Mouse (Mus musculus) yolk sac, embryonic 10.5 days (tissue): Measurements from ENCODE around the gene Tgtp2.
"Not testable (repeated sequence)": the region's sequence is repeated elsewhere in the genome, so short reads cannot be mapped to it uniquely, and the experiment has no call there.

ENCODE experiments used
- DNase-seq: peaks from one replicate; pipeline ENCODE4 v3.0.0-alpha.2; 2017; ENCODE audit warnings: low spot score

The Tgtp2 gene

DNA sequence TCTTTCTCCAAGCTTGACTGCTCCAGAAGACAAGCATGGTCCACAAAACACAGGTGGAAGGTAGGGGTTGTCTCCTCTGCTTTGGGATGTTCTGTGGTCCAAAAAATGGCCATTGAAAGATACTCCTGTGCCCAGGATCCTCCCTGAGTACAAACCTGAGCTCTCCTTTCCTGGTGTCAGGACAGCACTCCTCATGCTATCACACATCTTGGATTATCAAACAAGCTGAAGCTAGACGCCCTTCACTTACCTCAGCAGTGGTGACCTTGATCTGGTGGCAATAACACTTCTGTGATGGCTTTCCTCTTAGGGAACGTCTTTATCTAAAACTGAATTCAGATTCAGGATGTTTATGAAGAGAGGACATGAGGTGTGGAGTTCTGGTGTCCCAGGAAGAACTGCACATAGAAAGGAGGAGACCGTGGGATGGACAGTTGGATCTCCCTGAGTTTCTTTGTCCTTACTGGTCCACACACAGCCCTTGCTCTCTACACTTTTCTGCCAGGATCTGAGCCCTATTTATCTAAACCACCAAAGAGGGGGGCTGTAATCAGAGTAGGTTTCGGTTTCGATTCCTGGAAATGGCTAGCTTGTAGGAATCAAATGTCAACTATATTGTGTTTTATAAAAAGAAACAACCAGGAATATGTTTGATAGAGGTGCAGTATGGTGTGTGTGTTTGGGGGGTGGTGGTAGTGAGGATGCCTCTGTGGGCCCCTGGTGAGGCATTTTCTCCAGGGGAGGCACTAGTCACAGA, at the start of gene Tgtp2:
Gene Tgtp2, minus strand, starts transcription at position 494 of the 757 bp plus-strand sequence.
- not testable (repeated sequence) for DNase-seq

DNA sequence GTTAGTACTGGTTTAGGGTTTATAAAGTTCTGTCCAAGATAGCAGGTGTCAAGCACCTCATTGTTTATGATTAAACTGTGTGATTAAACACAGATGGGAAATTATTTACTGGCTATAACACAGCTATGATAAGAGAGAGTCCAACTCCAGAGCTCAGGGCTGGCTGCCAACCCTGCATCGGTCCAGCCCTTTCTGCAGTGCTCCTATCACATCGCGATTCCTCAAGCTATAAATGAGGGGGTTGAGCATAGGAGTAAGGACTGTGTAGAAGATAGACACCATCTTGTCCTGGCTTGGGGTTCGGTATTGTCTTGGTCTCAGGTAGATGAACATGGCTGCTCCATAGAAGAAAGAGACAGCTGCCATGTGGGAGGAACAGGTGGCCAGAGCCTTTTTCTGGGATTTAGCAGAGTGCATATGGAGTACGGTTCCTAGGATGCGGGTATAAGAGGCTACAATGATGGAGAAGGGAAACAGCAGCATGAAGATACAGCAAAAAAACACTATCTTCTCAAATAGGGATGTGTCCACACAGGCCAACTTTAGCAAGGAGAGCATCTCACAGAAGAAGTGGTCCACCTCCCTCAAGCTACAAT, 48.7 kb upstream of the Tgtp2 start:
- no peak for DNase-seq

DNA sequence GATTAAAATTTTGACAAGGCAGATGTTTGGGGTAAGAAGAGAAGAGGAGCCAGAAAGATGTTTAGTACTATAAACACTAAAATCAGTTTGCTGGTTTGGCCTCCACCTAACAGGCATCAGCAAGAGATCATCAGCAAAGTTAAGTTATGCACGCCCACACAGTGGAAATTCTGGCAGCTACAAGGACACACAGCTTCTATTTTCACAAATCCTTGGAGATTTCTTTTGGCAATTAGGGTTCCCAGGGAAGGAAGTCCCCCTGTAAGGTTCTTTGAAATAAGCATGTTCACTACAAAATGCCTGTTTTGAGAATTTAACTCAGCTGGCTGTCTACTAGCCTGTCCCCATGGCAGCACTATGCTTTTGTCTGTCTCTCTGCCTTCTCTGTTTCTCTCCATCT, 47.0 kb upstream of the Tgtp2 start:
- no peak for DNase-seq

DNA sequence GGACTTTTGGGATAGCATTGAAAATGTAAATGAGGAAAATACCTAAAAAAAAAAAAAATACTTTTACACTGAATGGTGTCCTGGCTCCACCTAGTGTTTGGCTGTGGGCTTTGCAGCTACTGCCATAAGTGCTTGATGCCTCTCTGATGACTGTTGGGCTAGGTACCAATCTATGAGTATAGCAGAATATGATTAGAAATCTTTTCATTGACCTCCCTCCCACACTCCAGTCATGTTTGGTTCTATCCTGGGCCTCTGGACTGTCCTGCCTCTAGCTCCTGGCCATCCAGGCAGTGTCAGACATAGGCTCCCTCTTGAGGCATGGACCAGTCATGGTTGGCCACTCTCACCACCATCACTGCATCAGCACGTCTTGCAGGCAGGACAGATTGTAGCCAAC, 44.8 kb upstream of the Tgtp2 start:
- no peak for DNase-seq

DNA sequence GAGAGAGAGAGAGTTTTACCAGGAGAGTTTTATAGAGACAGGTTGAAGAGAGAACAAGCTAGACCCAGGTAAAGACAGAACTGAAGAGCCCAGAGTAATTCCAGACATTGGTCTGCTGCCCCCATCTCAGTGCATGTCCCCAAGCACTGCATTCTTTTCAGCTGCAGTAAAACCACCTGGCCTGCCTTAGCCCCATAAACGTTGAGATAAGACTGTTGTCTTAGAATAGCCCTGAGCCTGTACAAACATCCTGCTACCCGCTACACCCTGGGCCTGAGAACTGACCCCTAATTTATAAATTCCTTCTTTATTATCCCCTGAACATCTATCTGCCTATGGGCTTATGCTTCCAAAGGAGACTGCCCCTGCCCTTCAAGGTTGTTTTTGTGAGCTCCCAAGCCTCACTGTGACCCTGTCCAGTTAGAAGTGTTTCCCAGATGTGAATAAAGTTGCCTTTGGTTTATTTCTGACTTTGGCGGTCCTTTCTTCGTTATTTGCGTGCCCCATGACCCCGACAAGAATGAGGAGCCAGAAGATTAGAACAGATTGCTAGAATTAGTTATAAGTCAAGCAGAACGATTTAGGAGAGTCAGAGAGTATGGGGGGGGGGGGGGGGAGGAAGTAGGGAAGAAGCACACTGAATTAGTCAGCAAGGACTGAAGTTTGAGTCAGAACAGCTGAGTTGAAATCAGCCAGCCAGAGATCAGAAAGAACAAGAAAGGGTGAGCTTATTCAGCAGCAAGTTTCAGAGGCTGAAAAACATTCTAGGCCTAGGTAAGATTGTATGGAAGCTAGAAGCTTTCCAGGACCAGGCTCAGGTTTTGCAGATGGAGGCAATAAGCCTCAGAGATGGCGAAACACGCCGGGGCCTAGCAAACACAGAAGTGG, 43.9 kb upstream of the Tgtp2 start:
- no peak for DNase-seq

DNA sequence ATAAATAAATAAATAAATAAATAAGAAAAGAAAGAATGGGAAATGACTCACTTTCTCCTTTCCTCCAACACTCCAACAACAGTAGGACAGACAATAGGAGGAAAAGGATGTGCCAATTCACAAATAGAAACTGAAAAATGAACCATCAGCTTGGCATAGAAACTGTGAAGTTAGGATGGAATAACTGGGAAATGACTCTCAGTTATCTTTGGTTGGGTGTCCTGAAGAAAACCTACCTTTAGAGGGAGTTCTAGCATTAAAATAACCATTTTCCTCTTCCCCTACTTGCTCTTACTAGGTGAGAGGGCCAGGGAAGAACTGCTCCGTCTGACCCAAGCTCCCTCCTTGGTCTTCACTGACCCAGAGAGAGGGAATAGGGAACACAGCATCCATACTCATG, 41.7 kb upstream of the Tgtp2 start:
- no peak for DNase-seq

DNA sequence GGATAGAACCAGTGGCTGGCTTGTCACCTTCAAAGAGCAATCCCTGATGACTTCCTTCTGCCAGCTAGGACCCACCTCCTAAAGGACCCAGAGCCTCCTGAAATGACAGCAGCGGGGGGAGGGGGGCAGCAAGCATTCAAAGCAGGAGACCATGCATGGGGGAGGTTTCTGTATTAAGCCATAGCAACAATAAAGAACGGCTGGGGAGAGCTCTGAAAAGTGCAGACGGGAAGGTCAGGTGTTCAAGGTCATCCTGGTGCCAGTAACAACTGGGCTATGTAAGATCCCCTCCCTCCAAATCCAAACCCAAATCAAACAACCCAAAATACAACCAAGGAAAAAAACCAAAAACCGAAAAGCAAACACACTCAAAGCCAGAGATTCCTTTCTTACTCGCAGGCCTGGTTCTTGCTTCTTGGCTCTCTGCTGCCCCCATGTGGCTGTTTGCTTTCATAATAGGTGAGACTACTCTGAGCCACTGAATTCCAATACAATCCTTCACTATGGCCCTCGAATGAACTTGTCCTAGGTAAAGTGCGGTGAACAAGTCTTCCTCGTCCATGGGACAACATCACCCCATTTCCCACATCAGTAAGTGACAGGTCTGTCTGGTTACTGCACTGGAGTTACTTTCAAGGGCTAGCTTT, 39.2 kb upstream of the Tgtp2 start:
- DNase-seq, result peak; percentile 77

DNA sequence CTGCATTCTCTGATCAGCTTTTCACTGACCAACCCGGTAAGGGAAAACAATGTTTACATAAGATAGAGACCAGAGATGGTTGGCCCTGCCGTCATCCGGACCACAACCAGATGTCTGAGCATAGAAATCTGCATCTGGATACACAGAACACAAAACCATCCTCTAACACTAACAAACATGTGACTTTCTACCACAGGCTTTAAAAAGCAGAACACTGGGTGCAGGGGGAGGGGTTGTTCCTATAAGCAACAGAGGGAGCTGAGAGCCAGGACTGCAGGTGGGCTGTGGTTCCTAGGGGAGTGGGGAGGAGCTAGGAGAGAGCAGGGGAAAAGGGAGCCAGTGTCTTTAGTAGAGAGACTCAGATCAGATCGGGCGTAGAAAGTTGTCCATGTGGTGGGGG, 37.5 kb upstream of the Tgtp2 start:
- peak; percentile 30 for DNase-seq

DNA sequence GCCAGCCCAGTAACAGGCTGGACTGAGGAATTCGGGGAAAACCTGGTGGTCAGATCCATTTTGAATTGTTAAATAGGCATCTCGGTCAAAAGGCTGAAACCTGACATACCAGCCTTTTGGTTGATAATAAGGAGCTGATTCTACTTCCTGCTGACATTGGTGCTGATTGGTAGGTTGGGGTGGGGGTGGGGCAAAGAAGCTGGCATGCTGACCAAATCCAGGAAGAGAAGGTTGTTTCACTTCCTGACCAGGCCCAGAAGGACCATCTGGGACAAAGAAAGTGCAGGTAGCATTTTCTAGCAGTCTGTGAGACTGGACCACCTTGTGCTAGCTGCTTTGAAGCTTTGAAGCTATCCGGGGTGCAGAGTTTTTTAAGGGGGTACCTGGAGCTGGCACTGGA, 36.4 kb upstream of the Tgtp2 start:
- DNase-seq, result no peak

DNA sequence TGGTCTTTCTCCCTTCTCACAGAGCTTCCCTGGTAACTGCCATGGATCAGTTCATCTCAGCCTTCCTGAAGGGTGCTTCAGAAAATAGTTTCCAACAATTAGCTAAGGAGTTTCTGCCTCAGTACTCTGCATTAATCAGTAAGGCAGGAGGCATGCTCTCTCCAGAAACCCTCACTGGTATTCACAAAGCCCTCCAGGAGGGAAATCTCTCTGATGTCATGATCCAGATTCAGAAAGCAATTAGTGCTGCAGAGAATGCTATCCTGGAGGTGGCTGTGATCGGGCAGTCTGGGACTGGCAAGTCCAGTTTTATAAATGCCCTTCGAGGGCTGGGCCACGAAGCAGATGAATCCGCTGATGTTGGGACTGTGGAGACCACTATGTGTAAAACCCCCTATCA, 31.4 kb upstream of the Tgtp2 start:
- no peak for DNase-seq

DNA sequence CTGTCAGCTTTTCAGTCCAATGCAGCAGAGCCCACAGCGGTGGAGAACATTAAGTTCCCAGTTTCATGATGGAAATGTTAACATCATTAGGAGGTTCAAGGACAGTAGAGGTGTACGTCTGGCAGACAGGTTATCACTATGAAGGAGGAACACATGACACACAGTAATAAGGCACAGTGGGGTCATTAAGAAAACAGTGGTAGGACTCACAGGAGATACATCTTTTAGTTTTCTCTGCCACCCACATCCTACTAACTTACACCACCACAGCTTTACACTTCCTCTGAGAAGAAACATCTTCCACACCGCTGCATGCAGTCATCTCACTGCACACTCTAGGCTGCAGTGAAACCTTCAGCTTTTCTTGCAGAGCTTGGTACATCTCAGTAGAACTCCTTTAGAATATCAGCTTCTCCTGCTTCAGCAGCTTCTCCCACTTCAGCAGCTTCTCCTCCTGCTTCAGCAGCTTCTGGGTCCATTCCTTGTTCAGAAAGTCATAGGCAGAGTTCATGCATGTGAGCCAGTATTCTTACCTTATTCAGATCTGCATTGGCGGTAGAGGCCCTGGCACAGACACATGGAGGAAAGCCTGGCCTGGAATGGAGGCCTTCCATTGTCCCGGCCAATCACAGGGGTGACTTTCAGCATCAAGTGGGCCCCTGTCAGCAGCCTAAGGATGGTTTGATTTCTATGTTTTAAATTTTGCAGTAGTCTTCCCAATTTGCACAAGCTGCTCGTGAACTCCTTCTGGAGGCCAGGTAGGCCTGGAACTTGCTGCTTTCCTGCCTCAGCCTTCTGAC, 30.1 kb upstream of the Tgtp2 start:
- no peak for DNase-seq

DNA sequence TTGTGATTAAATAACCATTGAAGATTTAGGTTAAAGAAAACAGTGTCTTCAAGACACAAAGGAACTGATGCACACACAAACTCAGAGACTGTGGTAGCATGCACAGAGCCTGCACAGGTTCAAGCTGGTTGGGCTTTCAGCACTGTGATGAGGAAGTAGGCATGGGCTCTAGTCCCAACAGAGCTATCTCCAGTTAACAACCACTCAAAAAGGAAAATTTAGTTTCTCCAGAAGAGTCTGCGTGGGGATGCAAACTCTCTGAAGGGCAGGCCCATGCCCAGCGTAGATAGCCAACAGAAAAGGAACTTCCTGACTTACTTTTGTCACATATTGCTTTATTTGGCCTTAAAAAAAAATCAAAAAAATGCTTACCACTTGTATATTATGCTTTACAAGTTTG, 28.8 kb upstream of the Tgtp2 start:
- no peak for DNase-seq

DNA sequence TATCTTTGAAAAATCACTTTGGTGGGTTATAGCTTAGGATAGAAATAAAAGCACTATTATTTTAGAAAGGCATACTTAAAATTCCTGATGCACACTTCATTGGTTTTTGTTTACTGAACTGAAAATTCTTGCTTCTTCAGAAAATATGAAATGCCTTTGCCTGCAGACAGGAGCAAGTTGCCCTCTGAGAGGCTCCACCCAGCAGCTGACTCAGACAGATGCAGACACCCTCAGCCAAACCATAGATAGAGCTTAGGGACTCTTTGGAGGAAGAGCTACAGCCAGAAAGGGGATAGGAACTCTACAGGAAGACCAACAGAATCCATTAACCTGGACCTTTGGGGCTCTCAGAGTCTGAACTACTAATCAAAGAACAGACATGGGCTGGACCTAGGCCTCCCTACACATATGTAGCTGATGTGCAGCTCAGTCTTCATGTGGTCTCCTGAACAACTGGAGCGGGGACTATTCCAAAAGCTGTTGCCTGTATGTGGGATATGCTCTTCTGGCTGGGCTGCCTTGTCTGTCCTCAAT, 28.1 kb upstream of the Tgtp2 start:
- no peak for DNase-seq

DNA sequence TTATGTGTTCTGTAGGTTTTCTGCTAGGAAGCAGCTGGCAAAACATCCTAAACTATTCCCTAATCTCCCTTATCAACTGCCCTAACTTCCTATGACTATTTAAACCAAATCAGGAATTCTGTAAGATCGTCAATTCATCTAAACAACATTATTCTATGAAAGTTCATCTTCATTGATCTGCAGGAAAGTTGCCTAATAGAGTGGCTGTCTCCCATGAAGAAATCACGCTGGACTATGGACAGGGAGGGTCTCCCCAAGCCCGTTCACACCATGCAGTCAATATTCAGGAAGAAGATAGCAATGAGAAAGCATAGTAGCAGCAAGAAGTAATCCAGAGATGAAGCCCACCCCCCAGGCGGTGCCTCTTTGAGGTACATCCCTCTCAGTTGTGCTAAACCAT, 27.2 kb upstream of the Tgtp2 start:
- DNase-seq, result no peak

DNA sequence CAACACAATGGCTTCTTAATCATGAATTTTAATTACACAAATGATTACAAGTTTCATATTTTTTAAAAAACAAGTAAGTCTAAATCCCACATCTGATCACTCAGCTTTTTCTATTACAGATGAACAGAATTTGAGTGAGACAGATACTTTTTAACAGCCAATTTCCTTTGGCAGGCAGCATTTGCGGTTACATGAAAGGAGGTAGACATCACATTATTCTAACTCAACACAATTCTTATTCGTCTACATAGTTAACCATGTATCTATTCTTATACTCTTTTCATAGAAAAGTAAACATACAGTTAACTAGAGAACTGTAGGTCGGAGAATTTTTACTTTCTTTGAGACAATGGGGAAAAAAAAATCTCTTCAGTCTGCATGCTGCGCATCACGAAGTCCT, 26.5 kb upstream of the Tgtp2 start:
- no peak for DNase-seq

DNA sequence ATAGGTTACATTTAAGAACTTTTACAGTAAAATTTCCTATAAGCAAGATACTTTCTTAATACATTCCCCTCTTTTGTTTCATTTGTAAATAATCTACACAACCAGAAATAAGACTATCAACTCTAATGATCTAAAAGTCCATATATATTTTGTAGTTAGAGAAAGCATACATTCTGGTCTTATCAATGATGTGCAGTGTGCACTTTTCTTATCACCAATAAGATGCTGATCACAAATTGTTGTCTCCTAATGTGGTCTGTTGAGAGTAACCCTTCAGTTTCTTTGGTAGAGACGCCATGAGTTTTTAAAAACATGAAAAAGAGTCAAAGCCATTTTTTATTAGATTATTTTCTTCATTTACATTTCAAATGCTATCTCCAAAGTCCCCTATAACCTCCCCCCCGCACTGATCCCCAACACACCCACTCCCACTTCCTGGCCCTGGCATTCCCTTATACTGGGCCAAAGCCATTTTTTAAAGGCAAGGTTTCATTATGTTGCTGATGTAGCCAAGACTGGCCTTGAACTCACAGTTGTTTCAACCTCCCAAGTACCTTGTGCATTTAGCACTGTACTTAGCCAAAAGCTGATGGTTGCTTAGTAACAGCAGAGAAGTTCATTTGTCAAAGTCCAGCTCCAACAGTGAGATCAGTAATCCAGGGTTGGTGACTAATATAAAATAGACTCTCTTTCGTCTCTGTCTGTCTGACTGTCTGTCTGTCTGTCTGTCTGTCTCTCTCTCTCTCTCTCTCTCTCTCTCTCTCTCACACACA, 25.9 kb upstream of the Tgtp2 start:
- no peak for DNase-seq

DNA sequence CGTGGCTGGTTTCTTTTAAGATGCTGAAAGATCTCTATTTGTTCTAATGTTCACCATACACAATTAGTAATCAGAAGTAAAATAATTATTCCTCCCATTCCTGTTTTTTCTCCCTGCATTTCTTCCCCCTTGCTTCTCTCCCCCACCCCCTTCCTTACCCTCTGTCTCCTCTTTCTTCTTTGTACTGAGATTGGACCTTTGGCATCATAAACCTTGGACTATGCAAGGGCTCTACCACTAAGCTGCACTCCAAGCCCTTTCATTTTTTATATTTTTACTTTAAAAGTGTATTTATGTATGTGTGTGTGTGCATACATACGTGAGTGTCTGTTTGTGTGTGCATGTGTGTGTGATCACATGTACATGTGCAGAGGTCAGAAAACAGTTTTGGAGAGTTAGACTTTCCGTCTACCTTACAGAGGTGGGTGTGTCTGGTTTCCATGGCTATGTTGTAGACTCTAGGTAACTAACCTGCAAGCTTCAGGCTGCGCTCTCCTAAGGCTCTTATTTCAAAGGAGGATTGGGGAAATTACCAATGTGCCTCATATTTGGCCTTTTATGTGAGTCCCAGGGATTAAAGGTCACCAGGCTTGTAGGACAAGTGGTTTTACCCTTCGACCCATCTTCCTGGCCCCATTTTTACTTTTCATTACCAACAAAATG, 25.1 kb upstream of the Tgtp2 start:
- no peak for DNase-seq

DNA sequence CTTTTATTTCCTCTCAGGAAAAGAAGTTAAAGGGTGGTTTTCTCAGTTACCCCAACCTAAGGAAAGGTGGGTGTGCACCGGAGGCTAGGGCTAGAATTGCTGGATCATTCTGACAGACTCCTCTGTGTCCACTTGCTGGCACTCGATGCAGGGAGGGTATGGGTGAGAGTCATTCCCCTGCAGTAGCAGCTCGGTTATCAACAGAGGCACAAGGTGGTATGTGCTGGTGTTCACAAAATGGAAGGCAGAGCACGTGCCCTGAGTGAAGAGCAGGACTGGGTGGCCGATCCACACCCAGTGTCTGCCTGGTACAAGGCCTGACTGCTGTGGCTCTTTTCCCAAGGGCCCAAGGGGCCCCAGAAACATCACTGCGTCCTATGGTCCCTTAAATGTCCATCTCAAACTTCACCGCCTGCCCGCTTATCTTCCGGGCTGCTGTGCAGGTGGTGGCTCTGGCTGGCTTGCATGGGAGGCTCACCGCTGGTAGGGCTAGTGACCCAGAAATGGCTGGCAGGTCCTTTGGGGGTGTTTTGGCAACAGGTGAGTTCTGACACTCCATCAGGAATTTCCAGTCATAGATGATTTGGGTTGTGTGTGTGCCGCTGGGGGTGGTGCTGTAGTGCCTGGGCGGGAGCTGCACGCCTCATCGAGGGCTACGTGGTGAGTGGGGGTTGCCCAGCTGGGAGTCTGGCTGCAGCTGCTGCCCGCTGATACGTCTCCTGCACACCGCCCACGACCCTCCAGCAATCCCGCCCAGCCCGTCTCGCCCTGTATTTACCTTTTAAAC, 24.0 kb upstream of the Tgtp2 start:
- peak; percentile 40 for DNase-seq

DNA sequence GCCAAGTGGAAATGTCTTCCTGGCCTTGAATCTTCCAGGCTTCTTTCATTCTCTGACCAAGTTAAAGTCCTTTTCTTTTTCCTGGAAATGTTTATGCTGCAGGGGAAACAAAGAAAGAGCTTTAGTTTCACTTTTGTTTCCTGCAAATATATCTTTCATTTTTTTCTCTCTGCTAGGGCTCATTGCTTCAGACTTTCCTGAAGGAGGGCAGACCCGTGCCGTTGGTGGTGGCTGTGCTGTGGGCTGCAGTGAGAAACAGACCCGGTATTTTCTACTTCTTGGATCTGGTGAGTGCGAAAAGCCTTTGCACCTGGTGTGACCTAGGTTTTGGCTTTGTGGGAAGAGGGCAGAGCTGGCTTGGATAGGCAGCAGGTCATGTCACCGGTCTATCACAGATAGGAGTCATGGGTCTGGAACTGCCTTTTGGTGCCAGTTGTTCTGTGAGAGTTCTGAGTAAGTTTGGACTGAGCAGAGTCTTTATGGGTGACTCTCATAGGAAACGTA, 22.9 kb upstream of the Tgtp2 start:
- no peak for DNase-seq
